Mouse (Mus musculus) stomach, postnatal 0 days (tissue): ENCODE measurements around the gene Sh3bgrl. TPM values are rescaled to one million over a fixed set of nuclear protein-coding genes. Genes with fewer than 3 reads are reported as not detected.

Experiments used
- ATAC-seq: fragments of 200-750 bp; cut with Nextera tagmentation; 2 replicates; pipeline ENCODE4 v1.8.0; 2017; ENCODE audit not compliant: low FRiP score, low TSS enrichment
- DNase-seq: peaks from one replicate; pipeline ENCODE4 v3.0.0-alpha.2; 2016; ENCODE audit warnings: low spot score
- H3K27ac ChIP-seq: fragments of 300-500 bp; sonication (generic); replicated peaks from 2 replicates; pipeline ENCODE4 v1.5.1; 2014; ENCODE audit warnings: mild to moderate bottlenecking, control low read depth
- H3K27me3 ChIP-seq: fragments of 300-500 bp; sonication (generic); 2 replicates; pipeline ENCODE4 v1.6.1; 2014; ENCODE audit warnings: low read length; ENCODE audit not compliant: control insufficient read depth, insufficient read depth
- H3K36me3 ChIP-seq: fragments of 300-500 bp; sonication (generic); 2 replicates; pipeline ENCODE4 v1.6.1; 2014; ENCODE audit warnings: low read length, mixed read lengths; ENCODE audit not compliant: control insufficient read depth, insufficient read depth
- H3K4me1 ChIP-seq: fragments of 300-500 bp; sonication (generic); replicated peaks from 2 replicates; pipeline ENCODE4 v1.6.1; 2014; ENCODE audit warnings: antibody characterized with exemption; ENCODE audit not compliant: control insufficient read depth, insufficient read depth
- H3K4me2 ChIP-seq: fragments of 300-500 bp; sonication (generic); replicated peaks from 2 replicates; pipeline ENCODE4 v1.6.1; 2014; ENCODE audit warnings: low read depth, mild to moderate bottlenecking, control low read depth, moderate library complexity
- H3K4me3 ChIP-seq: fragments of 300-500 bp; sonication (generic); 2 replicates; pipeline ENCODE4 v1.5.1; 2014; ENCODE audit warnings: low read depth, low read length, control low read depth
- H3K9ac ChIP-seq: fragments of 300-500 bp; sonication (generic); 2 replicates; pipeline ENCODE4 v1.6.1; 2014; ENCODE audit warnings: mild to moderate bottlenecking, low read length, control low read depth, mixed read lengths
- H3K9me3 ChIP-seq: fragments of 300-500 bp; sonication (generic); 2 replicates; pipeline ENCODE4 v1.6.1; 2016; ENCODE audit warnings: low read length; ENCODE audit not compliant: control insufficient read depth
- CTCF ChIP-seq: IDR thresholded peaks from 2 replicates; pipeline ENCODE4 v1.5.1; 2016; ENCODE audit warnings: antibody characterized with exemption, low read depth, mild to moderate bottlenecking, moderate library complexity
- EP300 ChIP-seq: optimal IDR thresholded peaks from 2 replicates; pipeline ENCODE3; 2016; ENCODE audit warnings: antibody characterized with exemption
- WGBS: fragments of 180-500 bp; shearing (Covaris S2); extraction: QIAGEN DNeasy Blood & Tissue Kit; methylation state at CpG from one replicate; pipeline ENCODE4 v1.1.7; 2014; 5-methylcytosine and 5-hydroxymethylcytosine counted together
- polyA plus RNA-seq: library from polyadenylated mRNA; unstranded; fragments of >200 nt; fragmentation: Nextera tagmentation; extraction: Ambion mirVana; gene quantifications from 2 replicates; pipeline ENCODE4 v1.2.1, GENCODE M21; 2015

Gene Sh3bgrl
- polyA plus RNA-seq, 1 experiment from 2014 or later = 66.8 TPM

DNA sequence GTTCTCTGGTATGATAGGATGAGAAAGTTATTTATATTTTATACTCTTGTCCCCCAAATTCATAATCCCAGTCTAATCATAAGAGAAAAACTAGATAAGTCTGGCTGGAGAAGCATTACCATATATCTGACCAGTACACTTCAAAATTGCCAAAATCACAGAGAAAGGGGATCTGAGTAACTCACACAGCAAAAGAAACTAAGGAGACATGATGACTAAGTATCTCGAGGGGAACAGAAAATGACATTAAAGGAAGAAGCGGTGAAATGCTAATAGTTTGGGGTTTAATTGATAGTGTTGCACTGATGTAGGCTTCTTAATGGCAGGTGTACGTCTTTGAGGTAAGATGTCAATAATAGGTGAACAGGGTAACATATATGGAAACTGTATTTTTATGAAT, 51.9 kb downstream of the Sh3bgrl start:
- no peaks in the 10 kb centered on the region for H3K36me3 ChIP-seq
- 88% methylated on average over 3 of the region's 3 CpGs for whole genome bisulfite sequencing
- no peak overlapping the region for H3K27ac ChIP-seq
- no peak overlapping the region for H3K4me2 ChIP-seq
- no peaks in the 10 kb centered on the region for H3K27me3 ChIP-seq
- H3K9ac ChIP-seq = no peak overlapping the region
- H3K4me3 ChIP-seq = no peak overlapping the region
- no peaks in the 10 kb centered on the region for H3K9me3 ChIP-seq
- DNase-seq (no peak), ATAC-seq (no peak)
- TF ChIP-seq CTCF (no peak), EP300 (no peak)
- no peaks in the 10 kb centered on the region for H3K4me1 ChIP-seq

DNA sequence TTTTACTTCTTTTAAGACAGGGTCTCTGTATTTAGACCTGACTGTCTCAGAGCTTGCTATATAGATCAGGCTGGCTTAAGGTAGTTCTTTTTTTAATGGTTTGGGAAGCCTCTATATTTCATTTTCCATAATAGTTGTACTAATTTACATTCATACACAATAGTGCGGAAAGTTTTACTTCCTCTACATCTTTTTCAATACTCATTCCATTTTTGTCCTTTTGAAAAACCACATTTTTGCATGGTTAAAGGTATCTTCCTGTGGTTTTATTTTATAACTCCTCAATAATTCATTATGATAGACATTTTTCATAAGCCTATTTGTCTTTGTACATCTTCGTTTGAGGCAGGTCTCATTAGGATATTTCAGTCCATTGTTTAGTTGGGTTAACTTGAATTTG, 56.1 kb downstream of the Sh3bgrl start:
- Histone ChIP-seq H3K36me3 (no peaks in the 10 kb centered on the region), H3K27ac (no peak overlapping the region), H3K4me1 (no peaks in the 10 kb centered on the region), H3K27me3 (no peaks in the 10 kb centered on the region), H3K4me2 (no peak overlapping the region), H3K9ac (no peak overlapping the region), H3K9me3 (no peaks in the 10 kb centered on the region), H3K4me3 (no peak overlapping the region)
- TF ChIP-seq CTCF = no peak
- TF ChIP-seq EP300 = no peak
- WGBS = 88% methylated on average over 2 of the region's 2 CpGs
- DNase-seq (no peak), ATAC-seq (no peak)

DNA sequence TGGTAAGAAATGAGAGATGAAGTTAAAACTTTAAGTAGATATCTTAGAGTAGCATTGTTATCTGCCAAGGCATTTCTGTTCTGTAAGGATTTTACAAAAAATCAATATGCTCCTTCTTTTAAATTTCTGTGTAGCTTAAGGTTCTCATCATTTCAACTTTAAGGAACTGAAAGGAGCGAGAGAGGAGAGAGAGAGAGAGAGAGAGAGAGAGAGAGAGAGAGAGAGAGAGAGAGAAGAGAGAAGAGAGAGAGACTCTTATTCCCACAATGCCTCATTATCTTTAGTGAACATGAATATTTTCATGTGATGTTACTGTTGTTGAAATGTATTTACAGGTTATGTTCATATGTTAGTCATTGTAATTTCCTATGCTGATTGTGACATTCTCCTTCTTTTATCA, 65.2 kb downstream of the Sh3bgrl start:
- Histone ChIP-seq H3K9ac (no peak overlapping the region), H3K36me3 (no peaks in the 10 kb centered on the region), H3K27ac (no peak overlapping the region), H3K4me1 (no peaks in the 10 kb centered on the region), H3K4me3 (no peak overlapping the region), H3K4me2 (no peak overlapping the region), H3K27me3 (no peaks in the 10 kb centered on the region), H3K9me3 (no peaks in the 10 kb centered on the region)
- 83% methylated on average over 1 of the region's 1 CpGs for WGBS
- ATAC-seq (no peak), DNase-seq (no peak)
- no peak for TF ChIP-seq EP300
- no peak for TF ChIP-seq CTCF

DNA sequence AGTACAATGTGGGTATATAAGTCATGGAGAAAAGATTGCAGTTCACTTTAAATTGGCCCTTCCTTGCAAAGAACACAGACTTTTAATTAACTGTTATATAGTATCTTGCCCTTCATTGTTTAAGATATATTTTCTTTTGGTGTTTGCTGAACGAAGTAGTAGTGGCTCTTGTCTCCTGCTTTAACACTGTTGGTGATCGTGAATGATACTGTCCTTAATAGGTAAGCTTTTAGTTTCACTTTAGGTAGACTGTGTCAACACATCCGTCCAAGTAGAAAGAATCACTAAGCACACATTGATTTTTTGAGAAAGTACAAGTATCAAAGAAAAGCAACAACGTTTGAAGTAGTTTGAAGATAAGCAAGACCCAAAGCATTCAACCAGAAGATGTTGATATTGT, 65.7 kb downstream of the Sh3bgrl start:
- Histone ChIP-seq H3K9ac (no peak overlapping the region), H3K4me2 (no peak overlapping the region), H3K27me3 (no peaks in the 10 kb centered on the region), H3K4me3 (no peak overlapping the region), H3K4me1 (no peaks in the 10 kb centered on the region), H3K9me3 (no peaks in the 10 kb centered on the region), H3K36me3 (no peaks in the 10 kb centered on the region), H3K27ac (no peak overlapping the region)
- DNase-seq (no peak), ATAC-seq (no peak)
- TF ChIP-seq EP300 (no peak), CTCF (no peak)
- 48% methylated on average over 4 of the region's 4 CpGs for WGBS

DNA sequence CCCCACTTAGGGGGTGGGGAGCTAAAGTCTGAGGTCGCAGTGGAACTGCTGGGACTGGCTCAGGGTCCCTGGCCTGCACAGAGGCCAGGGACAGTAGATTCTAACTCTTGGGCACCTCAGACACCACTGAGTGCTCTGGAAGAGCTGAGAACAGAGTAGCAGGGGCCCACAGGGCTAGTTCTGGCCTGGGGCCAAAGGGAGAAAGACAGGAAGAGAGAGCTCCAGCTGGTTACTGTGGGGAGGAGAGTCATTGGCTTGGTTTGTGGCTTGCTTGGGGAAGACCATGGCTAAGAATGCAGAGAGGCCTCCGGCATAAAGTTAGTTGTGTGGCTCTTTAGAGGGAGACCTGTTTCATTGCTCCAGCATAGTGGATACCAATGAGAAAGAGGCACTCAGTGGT, 79.9 kb downstream of the Sh3bgrl start:
- TF ChIP-seq EP300 (no peak), CTCF (no peak)
- Histone ChIP-seq H3K9ac (no peak overlapping the region), H3K4me3 (no peak overlapping the region), H3K9me3 (no peaks in the 10 kb centered on the region), H3K4me2 (no peak overlapping the region), H3K36me3 (no peaks in the 10 kb centered on the region), H3K27me3 (no peaks in the 10 kb centered on the region), H3K4me1 (no peaks in the 10 kb centered on the region), H3K27ac (no peak overlapping the region)
- ATAC-seq = 0 out of 2 replicates have a peak, but pooled peaks have one; percentile 21
- 41% methylated on average over 2 of the region's 2 CpGs for WGBS
- no peak for DNase-seq

DNA sequence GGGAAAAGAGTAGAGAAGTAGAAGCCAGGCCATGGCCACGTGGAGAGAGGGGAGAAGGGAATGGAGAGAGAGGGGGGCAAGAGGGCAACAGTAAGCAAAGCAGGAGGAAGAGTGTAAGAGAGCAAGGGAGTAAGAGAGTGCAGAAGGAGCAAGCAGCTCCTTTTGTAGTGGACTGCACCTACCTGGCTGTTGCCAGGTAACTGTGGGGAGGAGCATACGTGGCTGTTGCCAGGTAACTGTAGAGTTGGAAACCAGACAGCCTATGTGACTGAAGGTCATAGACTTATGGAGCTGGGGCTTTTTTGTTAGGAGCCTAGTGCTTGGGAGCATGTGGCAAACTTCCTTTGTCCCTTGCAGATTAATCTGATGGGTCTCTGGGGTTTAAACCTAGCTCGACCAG, 80.3 kb downstream of the Sh3bgrl start:
- Histone ChIP-seq H3K4me3 (no peak overlapping the region), H3K36me3 (no peaks in the 10 kb centered on the region), H3K4me1 (no peaks in the 10 kb centered on the region), H3K9ac (no peak overlapping the region), H3K4me2 (no peak overlapping the region), H3K9me3 (no peaks in the 10 kb centered on the region), H3K27me3 (no peaks in the 10 kb centered on the region), H3K27ac (no peak overlapping the region)
- ATAC-seq = no peak
- peak; percentile 17 for DNase-seq
- TF ChIP-seq CTCF = no peak
- no peak for TF ChIP-seq EP300
- 44% methylated on average over 3 of the region's 3 CpGs for WGBS
